Mouse (Mus musculus) olfactory bulb, adult 2 months (tissue): ENCODE data around the gene P4hb.

ENCODE experiments used
- CTCF ChIP-seq: fragments of 200-500 bp; IDR thresholded peaks from 2 replicates; pipeline ENCODE4 v1.5.1; 2012; ENCODE audit warnings: low read depth, mild to moderate bottlenecking, low read length, moderate library complexity; ENCODE audit not compliant: insufficient read depth
- POLR2A ChIP-seq: fragments of 200-500 bp; IDR thresholded peaks from 2 replicates; pipeline ENCODE4 v1.6.1; 2012; ENCODE audit warnings: mild to moderate bottlenecking, low read depth, low read length, moderate library complexity; ENCODE audit not compliant: insufficient read depth

- TF ChIP-seq CTCF (no peak), POLR2A (no peak)
These were observed 62.5 kb downstream of the P4hb start for GRCm38 (mm10) chr11:120510375-120511030.
